ENCODE assay signal across 31 mouse cellular contexts in the genomic region with DNA sequence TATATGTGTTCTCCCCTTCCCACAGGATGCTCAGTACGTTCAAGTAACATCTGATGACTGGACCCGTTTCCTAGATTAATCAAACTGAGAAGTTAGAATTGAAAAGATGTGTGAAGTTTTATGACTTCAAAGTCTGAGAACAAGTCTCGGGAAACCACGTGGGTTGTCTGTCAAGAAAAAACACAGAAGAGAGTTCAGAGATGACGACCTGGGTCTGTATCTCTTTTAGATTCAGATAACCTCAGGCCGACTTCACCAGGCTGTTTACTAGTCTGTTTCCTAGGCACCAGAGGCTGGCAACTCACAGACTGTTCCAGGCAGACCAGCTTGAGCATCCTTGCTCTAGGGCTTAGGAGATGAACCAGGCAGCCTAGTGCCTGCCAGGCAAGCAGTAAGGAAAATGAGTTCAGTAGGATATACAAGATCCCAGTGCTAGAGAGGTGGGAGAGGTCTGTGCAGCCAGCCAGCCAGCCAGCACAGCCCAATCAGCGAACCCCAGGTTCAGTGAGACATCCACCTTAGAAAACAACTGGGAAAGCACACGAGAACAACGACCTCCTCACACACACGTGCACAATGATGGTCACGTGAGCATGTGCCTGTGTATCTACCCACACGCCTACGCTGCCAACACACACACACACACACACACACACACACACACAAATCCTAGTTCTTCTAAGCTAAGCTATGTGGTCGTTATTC.
DNase-seq lines count a peak whose midpoint lies in the region; ATAC-seq and TF ChIP-seq lines count a peak whose summit lies in the region.
"Had no signal": no experiment of that assay in that cellular context is flagged by ENCODE, and none has a peak within 500 bp of the region (broad histone marks: within the 10 kb centered on the region; RNA-seq: fewer than 3 reads in every experiment).

No protein-coding gene starts in this region.

- no peak overlapping the region for H3K27ac ChIP-seq in intestine, postnatal 0 days (ENCODE audit: low read depth, low read length)
- H3K27ac ChIP-seq in intestine, embryonic 15.5 days: no peak overlapping the region
- H3K27ac ChIP-seq in kidney, embryonic 15.5 days: no peak overlapping the region
- H3K27ac ChIP-seq: embryonic facial prominence, embryonic 15.5 days; heart, embryonic 13.5 days; hindbrain, embryonic 12.5 days; limb, embryonic 10.5 days; liver, embryonic 15.5 days; lung, embryonic 15.5 days; neural tube, embryonic 15.5 days had no signal

- peak overlapping the region; percentile 40; the same call in 1 of the 2 replicates for H3K4me2 ChIP-seq in intestine, postnatal 0 days (replicated peaks; ENCODE audit: low read depth)
- no peak overlapping the region for H3K4me2 ChIP-seq in intestine, embryonic 15.5 days (replicated peaks)
- H3K4me2 ChIP-seq in kidney, embryonic 15.5 days: no peak overlapping the region
- H3K4me2 ChIP-seq: embryonic facial prominence, embryonic 15.5 days; heart, embryonic 13.5 days; hindbrain, embryonic 12.5 days; liver, embryonic 15.5 days; lung, embryonic 15.5 days; neural tube, embryonic 15.5 days had no signal

- WGBS in intestine, postnatal 0 days: 64% methylated on average over 14 of the region's 14 CpGs
- WGBS in intestine, embryonic 15.5 days: 70% methylated on average over 14 of the region's 14 CpGs
- 74% methylated on average over 14 of the region's 14 CpGs for WGBS in kidney, embryonic 15.5 days

- TF ChIP-seq CTCF in intestine, postnatal 0 days (IDR thresholded peaks at IDR 0.05; ENCODE audit: low read depth): no peak

- peaks cover 9% of the 10 kb centered on the region; the same call in 1 of the 2 replicates for H3K36me3 ChIP-seq in intestine, postnatal 0 days (ENCODE audit: control insufficient read depth, insufficient read depth)
- H3K36me3 ChIP-seq in intestine, embryonic 15.5 days: no peaks in the 10 kb centered on the region
- H3K36me3 ChIP-seq in kidney, embryonic 15.5 days: peaks cover 8% of the 10 kb centered on the region
- H3K36me3 ChIP-seq: embryonic facial prominence, embryonic 15.5 days; hindbrain, embryonic 12.5 days; limb, embryonic 10.5 days; liver, embryonic 15.5 days; lung, embryonic 15.5 days; neural tube, embryonic 15.5 days had no signal

- no peak for ATAC-seq in intestine, postnatal 0 days
- ATAC-seq in intestine, embryonic 15.5 days: no peak
- peak; percentile 82 for ATAC-seq in inflammation-experienced regulatory T-cells, adult 6 months
- ATAC-seq in kidney, embryonic 15.5 days (replicated peaks; ENCODE audit: low FRiP score): no peak
- ATAC-seq: forebrain, embryonic 16.5 days; midbrain, embryonic 16.5 days had no signal

- H3K9ac ChIP-seq in intestine, postnatal 0 days (ENCODE audit: low read depth, low read length): no peak overlapping the region
- no peak overlapping the region for H3K9ac ChIP-seq in intestine, embryonic 15.5 days
- no peak overlapping the region for H3K9ac ChIP-seq in kidney, embryonic 15.5 days
- H3K9ac ChIP-seq: embryonic facial prominence, embryonic 15.5 days; heart, embryonic 13.5 days; hindbrain, embryonic 12.5 days; liver, embryonic 15.5 days; lung, embryonic 15.5 days; neural tube, embryonic 15.5 days had no signal

- H3K27me3 ChIP-seq in intestine, postnatal 0 days (replicated peaks; ENCODE audit: control insufficient read depth, insufficient read depth, low read length): no peaks in the 10 kb centered on the region
- H3K27me3 ChIP-seq in intestine, embryonic 15.5 days (replicated peaks): no peaks in the 10 kb centered on the region
- no peaks in the 10 kb centered on the region for H3K27me3 ChIP-seq in kidney, embryonic 15.5 days
- H3K27me3 ChIP-seq: embryonic facial prominence, embryonic 15.5 days; heart, embryonic 13.5 days; hindbrain, embryonic 12.5 days; liver, embryonic 15.5 days; lung, embryonic 15.5 days; megakaryocyte, embryonic 14.5 days; neural tube, embryonic 15.5 days had no signal

- H3K4me3 ChIP-seq in intestine, postnatal 0 days (ENCODE audit: low read depth, low read length): no peak overlapping the region
- no peak overlapping the region for H3K4me3 ChIP-seq in intestine, embryonic 15.5 days (replicated peaks)
- H3K4me3 ChIP-seq in kidney, embryonic 15.5 days (replicated peaks): no peak overlapping the region
- H3K4me3 ChIP-seq: embryonic facial prominence, embryonic 15.5 days; heart, embryonic 13.5 days; hindbrain, embryonic 12.5 days; limb, embryonic 10.5 days; liver, embryonic 15.5 days; lung, embryonic 15.5 days; megakaryocyte, embryonic 14.5 days; neural tube, embryonic 15.5 days had no signal

- H3K4me1 ChIP-seq in intestine, postnatal 0 days (replicated peaks; ENCODE audit: control insufficient read depth, insufficient read depth, low read length): no peaks in the 10 kb centered on the region; the same call in 1 of the 2 replicates
- H3K4me1 ChIP-seq in intestine, embryonic 15.5 days (replicated peaks): no peaks in the 10 kb centered on the region
- peaks cover 8% of the 10 kb centered on the region; the same call in 1 of the 2 replicates for H3K4me1 ChIP-seq in kidney, embryonic 15.5 days
- H3K4me1 ChIP-seq: embryonic facial prominence, embryonic 15.5 days; liver, embryonic 15.5 days; lung, embryonic 15.5 days; neural tube, embryonic 15.5 days had no signal

- peak; percentile 82 for DNase-seq in CD4-positive, CD25-positive, alpha-beta regulatory T cell, adult 2 months (ENCODE audit: low read depth, low spot score)
- DNase-seq in R1 (ENCODE audit: low read depth, low spot score): peak; percentile 26
- no peak for DNase-seq in heart, postnatal 4 days
- DNase-seq: adrenal gland, adult 8-10 months; cerebellum, adult 2 months; cerebellum, postnatal 36 days; embryo, embryonic 11 days; gastrocnemius, postnatal 25 days; heart, adult 18-20 months; heart, postnatal 14 days; kidney, adult 8-10 months; kidney, postnatal 36 days; liver; lung, postnatal 36 days; right cerebral cortex, adult 18-20 months; right cerebral cortex, postnatal 4 days; thymus, adult 18-20 months had no signal

- no peaks in the 10 kb centered on the region for H3K9me3 ChIP-seq in intestine, postnatal 0 days (ENCODE audit: control insufficient read depth)
- no peaks in the 10 kb centered on the region for H3K9me3 ChIP-seq in intestine, embryonic 15.5 days
- H3K9me3 ChIP-seq in kidney, embryonic 15.5 days (replicated peaks): no peaks in the 10 kb centered on the region
- H3K9me3 ChIP-seq: embryonic facial prominence, embryonic 15.5 days; heart, embryonic 13.5 days; hindbrain, embryonic 12.5 days; limb, embryonic 10.5 days; liver, embryonic 15.5 days; lung, embryonic 15.5 days; megakaryocyte, embryonic 14.5 days; neural tube, embryonic 15.5 days had no signal
